Mouse (Mus musculus) limb, embryonic 11.5 days (tissue): ENCODE data around the gene Micu1. TPM values are rescaled to one million over a fixed set of nuclear protein-coding genes. Genes with fewer than 3 reads are reported as not detected.

Source experiments
- ATAC-seq: fragments of 200-750 bp; cut with Nextera tagmentation; 2 replicates; pipeline ENCODE4 v1.8.0; 2017; ENCODE audit warnings: low read depth; ENCODE audit not compliant: insufficient number of reproducible peaks, low FRiP score, low TSS enrichment
- DNase-seq: peaks from one replicate; pipeline ENCODE4 v3.0.0-alpha.2; 2015; ENCODE audit warnings: low spot score
- H3K27ac ChIP-seq: fragments of 300-500 bp; sonication (generic); replicated peaks from 2 replicates; pipeline ENCODE4 v1.5.1; 2014; ENCODE audit warnings: low read depth, mild to moderate bottlenecking, low read length
- H3K27me3 ChIP-seq: fragments of 300-500 bp; sonication (generic); 2 replicates; pipeline ENCODE4 v1.6.1; 2014; ENCODE audit warnings: mild to moderate bottlenecking, low read length, mixed read lengths; ENCODE audit not compliant: control insufficient read depth, insufficient read depth
- H3K36me3 ChIP-seq: fragments of 300-500 bp; sonication (generic); 2 replicates; pipeline ENCODE4 v1.6.1; 2014; ENCODE audit warnings: mild to moderate bottlenecking, low read length, moderate library complexity, mixed read lengths; ENCODE audit not compliant: control insufficient read depth, insufficient read depth
- H3K4me1 ChIP-seq: fragments of 300-500 bp; sonication (generic); 2 replicates; pipeline ENCODE4 v1.6.1; 2014; ENCODE audit warnings: low read length, mixed read lengths; ENCODE audit not compliant: control insufficient read depth, insufficient read depth
- H3K4me2 ChIP-seq: fragments of 300-500 bp; sonication (generic); 2 replicates; pipeline ENCODE4 v1.6.1; 2014; ENCODE audit warnings: low read depth, mild to moderate bottlenecking, moderate library complexity; ENCODE audit not compliant: severe bottlenecking
- H3K4me3 ChIP-seq: fragments of 300-500 bp; sonication (generic); 2 replicates; pipeline ENCODE4 v1.5.1; 2014; ENCODE audit warnings: low read depth, low read length
- H3K9ac ChIP-seq: fragments of 300-500 bp; sonication (generic); 2 replicates; pipeline ENCODE4 v1.6.1; 2014; ENCODE audit warnings: mild to moderate bottlenecking, low read length
- H3K9me3 ChIP-seq: fragments of 300-500 bp; sonication (generic); 2 replicates; pipeline ENCODE4 v1.6.1; 2016; ENCODE audit warnings: low read length; ENCODE audit not compliant: control insufficient read depth
- WGBS: fragments of 180-500 bp; shearing (Covaris S2); extraction: QIAGEN DNeasy Blood & Tissue Kit; methylation state at CpG from one replicate; pipeline ENCODE4 v1.1.7; 2014; 5-methylcytosine and 5-hydroxymethylcytosine counted together
- polyA plus RNA-seq: library from polyadenylated mRNA; unstranded; fragments of >200 nt; fragmentation: Nextera tagmentation; extraction: Ambion mirVana; gene quantifications from 2 replicates; pipeline ENCODE4 v1.2.1, GENCODE M21; 2014

The Micu1 gene
- polyA plus RNA-seq, 1 experiment from 2014 or later, result 50.4 TPM

DNA sequence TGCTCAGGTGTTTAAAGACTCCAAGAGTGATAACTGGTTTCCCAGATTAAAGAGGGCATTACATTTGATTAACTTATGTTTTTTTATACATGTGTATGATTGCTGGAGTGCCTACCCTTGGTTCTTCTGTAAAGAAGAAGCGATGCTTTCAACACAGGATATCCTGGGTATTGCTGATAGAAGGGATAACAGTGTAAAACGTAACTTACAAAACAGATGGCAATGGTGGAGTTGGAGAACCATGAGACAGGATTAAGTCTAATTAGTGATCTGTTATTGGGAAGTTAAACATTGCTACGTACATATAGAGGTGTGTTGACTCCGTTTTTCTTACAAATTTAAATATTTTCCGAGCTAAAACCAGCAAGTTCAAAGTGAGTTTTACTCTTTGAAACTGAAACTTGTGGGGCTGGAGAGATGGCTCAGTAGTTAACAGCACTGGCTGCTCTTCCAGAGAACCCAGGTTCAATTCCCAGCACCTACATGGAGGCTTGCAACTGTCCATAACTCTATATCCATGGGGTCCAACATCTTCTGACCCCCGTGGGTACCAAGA, 4.8 kb downstream of the Micu1 start:
- Histone ChIP-seq H3K4me3 (no peak overlapping the region), H3K9ac (no peak overlapping the region), H3K4me2 (no peak overlapping the region), H3K27ac (no peak overlapping the region), H3K27me3 (no peaks in the 10 kb centered on the region), H3K9me3 (no peaks in the 10 kb centered on the region), H3K36me3 (peaks cover 2% of the 10 kb centered on the region; the same call in 1 of the 2 replicates), H3K4me1 (peaks cover 2% of the 10 kb centered on the region; the same call in 1 of the 2 replicates)
- DNase-seq (no peak), ATAC-seq (no peak)
- 87% methylated on average over 6 of the region's 6 CpGs for WGBS

DNA sequence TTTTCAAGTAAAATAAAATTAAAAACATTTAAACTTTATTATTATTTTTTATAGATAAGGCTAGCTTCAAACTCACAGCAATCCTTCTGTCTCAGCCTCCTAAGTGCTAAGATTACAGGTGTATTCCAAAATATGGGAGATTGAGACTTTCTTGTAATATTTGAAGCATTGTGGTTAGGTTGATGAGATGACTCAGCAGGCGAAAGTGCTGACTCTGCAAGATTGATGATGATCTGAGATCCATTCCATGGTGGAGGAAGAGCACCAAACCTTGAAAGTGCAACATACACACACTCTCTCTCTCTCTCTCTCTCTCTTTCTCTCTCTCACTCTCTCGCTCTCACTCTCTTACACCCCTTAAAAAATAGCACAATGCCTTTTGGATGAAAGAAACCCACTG, 5.3 kb downstream of the Micu1 start:
- DNase-seq, result no peak
- no peak overlapping the region for H3K4me2 ChIP-seq
- H3K9ac ChIP-seq, result no peak overlapping the region
- H3K27ac ChIP-seq, result no peak overlapping the region
- H3K4me1 ChIP-seq, result peaks cover 2% of the 10 kb centered on the region; the same call in 1 of the 2 replicates
- ATAC-seq, result no peak
- no peak overlapping the region for H3K4me3 ChIP-seq
- WGBS, result 86% methylated on average over 2 of the region's 2 CpGs
- H3K36me3 ChIP-seq, result peaks cover 2% of the 10 kb centered on the region; the same call in 1 of the 2 replicates
- H3K9me3 ChIP-seq, result no peaks in the 10 kb centered on the region
- H3K27me3 ChIP-seq, result no peaks in the 10 kb centered on the region

DNA sequence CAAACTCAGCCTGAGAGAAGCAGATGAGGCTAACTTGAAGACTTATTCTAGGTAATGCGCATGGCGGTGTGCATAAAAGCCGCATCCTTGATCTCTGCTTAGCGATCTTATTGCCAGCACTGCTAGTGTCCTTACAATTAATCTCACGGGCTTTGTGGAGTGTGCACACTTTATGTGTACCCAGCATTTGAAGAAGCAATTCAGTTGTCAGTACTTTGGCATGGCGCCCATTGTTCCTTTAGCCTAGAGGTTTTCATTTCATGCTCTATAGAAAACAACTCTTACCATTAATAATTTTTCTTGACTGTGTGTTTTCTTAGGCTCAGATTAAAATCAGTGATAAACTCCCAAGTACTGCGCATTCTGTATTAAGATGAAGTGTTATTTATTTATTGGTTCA, 7.0 kb downstream of the Micu1 start:
- H3K4me2 ChIP-seq, result no peak overlapping the region
- no peak for DNase-seq
- 97% methylated on average over 7 of the region's 7 CpGs for WGBS

DNA sequence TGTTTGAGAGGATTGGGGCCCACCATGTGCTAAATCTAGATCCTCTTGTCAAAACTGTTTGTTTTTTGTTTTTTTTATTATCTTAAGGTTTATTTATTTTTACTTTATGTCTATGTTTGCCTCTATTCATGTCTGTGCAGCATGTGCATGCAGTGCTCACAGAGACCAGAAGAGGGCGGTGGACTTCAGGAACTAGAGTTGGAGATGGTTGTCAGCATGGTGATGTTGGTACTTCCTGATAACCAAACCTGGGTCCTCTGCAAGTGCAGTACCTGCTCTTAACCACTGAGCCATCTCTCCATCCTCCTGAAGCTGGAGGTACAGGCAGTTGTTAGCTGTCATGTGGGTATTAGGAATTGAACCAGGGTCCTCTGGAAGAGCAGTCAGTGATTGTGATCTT, 8.0 kb downstream of the Micu1 start:
- no peaks in the 10 kb centered on the region for H3K4me1 ChIP-seq
- H3K36me3 ChIP-seq, result peaks cover 2% of the 10 kb centered on the region; the same call in 1 of the 2 replicates
- no peaks in the 10 kb centered on the region for H3K9me3 ChIP-seq
- H3K4me3 ChIP-seq, result no peak overlapping the region
- H3K9ac ChIP-seq, result no peak overlapping the region
- H3K27ac ChIP-seq, result no peak overlapping the region
- ATAC-seq, result no peak
- no peak overlapping the region for H3K4me2 ChIP-seq
- 85% methylated on average over 1 of the region's 1 CpGs for WGBS
- H3K27me3 ChIP-seq, result no peaks in the 10 kb centered on the region
- peak; percentile 31 for DNase-seq

More for the DNA sequence above, 7.0 kb downstream of the Micu1 start:
- Histone ChIP-seq H3K27ac (no peak overlapping the region), H3K36me3 (peaks cover 2% of the 10 kb centered on the region; the same call in 1 of the 2 replicates), H3K9me3 (no peaks in the 10 kb centered on the region), H3K4me1 (no peaks in the 10 kb centered on the region), H3K9ac (no peak overlapping the region), H3K27me3 (no peaks in the 10 kb centered on the region), H3K4me3 (no peak overlapping the region)
- no peak for ATAC-seq

DNA sequence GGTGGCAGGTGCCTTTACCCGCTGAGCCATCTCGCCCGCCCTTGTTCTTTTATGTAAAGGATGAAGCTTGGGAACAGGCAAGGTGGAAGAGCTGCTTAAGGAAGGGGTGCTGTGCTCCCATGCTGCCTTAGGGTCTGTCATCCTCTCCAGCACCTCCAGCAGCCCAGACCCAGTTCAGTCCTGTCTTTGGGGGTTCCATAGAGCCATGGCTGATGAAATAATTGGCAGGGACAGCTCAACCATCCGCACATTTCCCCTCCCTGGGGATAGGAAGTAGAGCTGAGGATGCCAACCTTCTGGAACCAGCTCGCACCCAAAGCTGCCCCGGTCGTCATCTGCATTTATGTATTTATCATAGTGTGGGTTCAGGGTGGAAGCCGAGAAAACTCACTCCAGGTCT, 9.8 kb downstream of the Micu1 start:
- no peak for ATAC-seq
- no peak overlapping the region for H3K4me3 ChIP-seq
- no peaks in the 10 kb centered on the region for H3K27me3 ChIP-seq
- no peak overlapping the region for H3K9ac ChIP-seq
- no peak overlapping the region for H3K4me2 ChIP-seq
- 96% methylated on average over 8 of the region's 8 CpGs for WGBS
- no peak overlapping the region for H3K27ac ChIP-seq
- H3K9me3 ChIP-seq, result no peaks in the 10 kb centered on the region
- H3K4me1 ChIP-seq, result no peaks in the 10 kb centered on the region
- H3K36me3 ChIP-seq, result peaks cover 2% of the 10 kb centered on the region; the same call in 1 of the 2 replicates
- no peak for DNase-seq

DNA sequence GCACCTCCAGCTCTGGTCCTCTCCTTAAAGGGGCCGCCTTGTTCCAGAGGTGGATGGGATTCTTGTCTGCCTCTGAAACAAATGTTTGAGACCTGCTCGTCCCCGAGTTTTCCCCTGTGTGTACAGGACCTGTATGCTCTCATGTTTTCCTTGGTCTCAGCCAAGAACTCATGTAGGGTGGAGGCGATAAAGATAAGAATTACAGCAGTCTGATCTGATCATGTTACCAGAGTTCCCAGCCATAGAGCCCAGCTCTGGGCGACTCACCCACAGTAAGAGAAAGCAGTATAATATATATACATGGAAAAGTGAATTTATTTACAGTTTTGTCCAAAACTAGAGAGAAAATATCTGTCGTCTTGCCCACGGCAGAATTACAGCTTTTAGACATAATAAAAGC, 17.7 kb downstream of the Micu1 start:
- H3K4me1 ChIP-seq, result no peaks in the 10 kb centered on the region
- H3K27ac ChIP-seq, result no peak overlapping the region
- H3K9me3 ChIP-seq, result no peaks in the 10 kb centered on the region
- H3K36me3 ChIP-seq, result no peaks in the 10 kb centered on the region
- no peak overlapping the region for H3K4me2 ChIP-seq
- 89% methylated on average over 7 of the region's 7 CpGs for WGBS
- H3K9ac ChIP-seq, result no peak overlapping the region
- DNase-seq (no peak), ATAC-seq (no peak)
- no peaks in the 10 kb centered on the region for H3K27me3 ChIP-seq
- no peak overlapping the region for H3K4me3 ChIP-seq

DNA sequence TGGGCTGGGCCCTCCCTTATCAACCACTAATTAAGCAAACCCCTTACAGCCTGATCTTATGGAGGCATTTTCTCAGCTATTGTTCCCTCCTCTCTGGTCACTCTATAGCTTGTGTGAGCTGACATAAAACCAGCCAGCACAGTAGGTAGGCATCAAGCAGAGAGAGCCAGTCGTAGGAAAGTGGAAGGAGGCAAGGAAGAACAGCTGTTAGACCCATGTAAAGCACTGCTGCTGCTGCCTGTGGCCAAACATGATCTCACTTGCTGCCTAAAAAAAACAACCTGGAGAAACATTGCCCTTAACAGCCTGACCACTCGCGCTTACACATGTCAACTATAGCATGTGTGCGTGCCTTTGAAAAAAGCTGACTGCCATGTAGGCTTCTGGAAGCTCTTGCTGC, 19.3 kb downstream of the Micu1 start:
- DNase-seq, result no peak
- Histone ChIP-seq H3K4me3 (no peak overlapping the region), H3K27me3 (no peaks in the 10 kb centered on the region), H3K27ac (no peak overlapping the region), H3K4me2 (no peak overlapping the region), H3K36me3 (no peaks in the 10 kb centered on the region), H3K9me3 (no peaks in the 10 kb centered on the region), H3K4me1 (no peaks in the 10 kb centered on the region), H3K9ac (no peak overlapping the region)
- no peak for ATAC-seq
- WGBS, result 79% methylated on average over 4 of the region's 4 CpGs

DNA sequence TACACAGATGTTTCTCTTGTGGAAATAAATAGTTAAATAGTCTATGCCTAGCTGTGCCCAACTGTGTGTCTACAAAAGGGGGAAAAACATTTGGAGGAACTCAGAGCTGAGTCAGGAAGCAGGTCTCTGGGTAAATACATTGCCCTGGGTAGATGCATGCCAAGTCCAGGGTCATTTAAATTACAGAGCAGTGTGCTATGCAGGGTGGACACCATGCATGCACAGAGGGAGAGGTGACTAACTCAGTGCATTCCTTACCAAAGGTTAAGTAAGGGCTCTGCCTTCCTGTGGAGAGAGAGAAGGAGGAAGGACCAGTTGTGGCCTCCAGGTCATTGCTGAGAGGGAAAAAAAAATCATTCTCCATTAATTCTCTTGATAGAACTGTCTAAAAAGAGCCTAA, 22.4 kb downstream of the Micu1 start:
- no peak overlapping the region for H3K27ac ChIP-seq
- no peaks in the 10 kb centered on the region for H3K9me3 ChIP-seq
- H3K9ac ChIP-seq, result no peak overlapping the region
- DNase-seq (no peak), ATAC-seq (no peak)
- no peaks in the 10 kb centered on the region for H3K27me3 ChIP-seq
- no peaks in the 10 kb centered on the region for H3K4me1 ChIP-seq
- H3K4me3 ChIP-seq, result no peak overlapping the region
- no peak overlapping the region for H3K4me2 ChIP-seq
- H3K36me3 ChIP-seq, result no peaks in the 10 kb centered on the region

DNA sequence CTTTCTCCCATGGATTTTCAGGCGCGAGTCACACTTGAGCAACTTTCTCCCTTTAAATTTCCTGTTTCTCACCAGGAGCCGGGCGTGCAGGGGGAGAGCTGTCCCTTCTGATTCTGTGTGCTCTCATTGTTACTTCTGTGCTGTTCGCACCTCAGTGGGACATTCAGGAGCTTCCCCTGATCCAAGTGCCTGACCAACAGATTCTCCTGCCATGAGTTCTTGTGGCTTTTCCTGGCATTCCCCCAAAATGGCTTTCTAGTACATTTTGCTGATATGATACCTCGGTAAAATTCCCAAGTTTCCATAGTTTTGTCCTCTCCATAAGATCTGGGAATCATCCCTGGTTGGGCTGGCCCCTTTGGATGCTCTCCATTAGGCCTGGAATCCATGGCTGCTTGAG, 25.0 kb downstream of the Micu1 start:
- WGBS, result 66% methylated on average over 6 of the region's 6 CpGs
- DNase-seq (no peak), ATAC-seq (no peak)
- Histone ChIP-seq H3K4me3 (no peak overlapping the region), H3K9ac (no peak overlapping the region), H3K4me1 (no peaks in the 10 kb centered on the region), H3K36me3 (no peaks in the 10 kb centered on the region), H3K27ac (no peak overlapping the region), H3K27me3 (no peaks in the 10 kb centered on the region), H3K4me2 (no peak overlapping the region), H3K9me3 (no peaks in the 10 kb centered on the region)
